Mouse (Mus musculus): ENCODE results near the gene Gm21900.
"Not testable (repeated sequence)": the region's sequence is repeated elsewhere in the genome, so short reads cannot be mapped to it uniquely, and the experiment has no call there.

Gene Gm21900

DNA sequence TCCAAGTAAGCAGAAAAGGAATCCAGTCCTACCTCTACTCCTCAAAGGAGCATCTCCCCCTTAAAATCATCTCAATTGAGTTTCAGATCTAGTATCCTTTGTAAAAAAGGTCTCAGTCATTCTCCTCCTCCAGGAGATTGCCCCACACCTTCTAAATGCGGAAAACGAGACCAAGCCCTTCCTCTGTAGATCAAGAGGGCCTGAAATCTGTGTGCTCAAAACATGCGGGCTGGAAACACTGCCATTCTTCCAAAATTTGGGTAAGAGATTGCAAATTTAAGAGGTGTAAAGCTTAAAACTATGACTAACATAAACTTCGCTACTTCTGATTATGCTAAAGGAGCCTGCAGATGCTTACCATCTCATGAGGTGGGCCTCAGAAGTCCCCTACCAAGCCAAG lies at the start of gene Gm21900:
Gene Gm21900, plus strand, starts transcription at position 301 of the 400 bp plus-strand sequence.
- not testable (repeated sequence) for DNase-seq (ENCODE audit: low spot score)

- DNase-seq (ENCODE audit: low spot score): not testable (repeated sequence)
Observed at GRCm38 (mm10) chrY:10643516-10643915, 27.4 kb downstream of the Gm21900 start.
